Mouse (Mus musculus) liver (tissue): Measurements from ENCODE around the gene Itpr2.
A peak's percentile ranks its signal among the peaks of the same experiment; 100 is the strongest.

Experiments used
- DNase-seq: peaks from one replicate; pipeline ENCODE4 v3.0.0-alpha.2; 2020; ENCODE audit warnings: mixed read lengths

Gene Itpr2

DNA sequence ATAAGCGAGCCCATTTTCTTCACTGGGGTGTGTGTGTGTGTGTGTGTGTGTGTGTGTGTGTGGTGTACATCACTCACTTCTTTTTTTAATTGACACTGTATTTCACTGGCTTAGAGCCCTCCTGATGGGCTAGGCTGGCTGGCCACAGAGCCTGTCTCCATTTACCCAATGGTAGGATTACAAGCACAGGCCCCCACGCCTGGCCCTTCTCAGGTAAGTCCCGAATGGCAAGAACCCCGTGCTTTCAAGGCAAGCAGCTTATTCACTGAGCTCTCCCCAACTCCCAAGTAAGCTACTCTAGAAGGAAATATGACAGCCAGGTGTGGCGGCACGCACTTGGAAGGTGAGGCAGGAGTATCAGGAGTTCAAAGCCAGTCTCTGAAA, 91.6 kb downstream of the Itpr2 start:
- no peak for DNase-seq

- peak; percentile 78 for DNase-seq
Measured at GRCm38 (mm10) chr6:146409692-146410426, 92.2 kb downstream of the Itpr2 start.

GRCm38 (mm10) chr6:146405380-146405779, 96.6 kb downstream of the Itpr2 start:
- DNase-seq, result peak; percentile 72

- DNase-seq, result no peak
Measured at GRCm38 (mm10) chr6:146404876-146405275, 97.1 kb downstream of the Itpr2 start.

GRCm38 (mm10) chr6:146404156-146404555, 97.9 kb downstream of the Itpr2 start:
- DNase-seq, result no peak

DNA sequence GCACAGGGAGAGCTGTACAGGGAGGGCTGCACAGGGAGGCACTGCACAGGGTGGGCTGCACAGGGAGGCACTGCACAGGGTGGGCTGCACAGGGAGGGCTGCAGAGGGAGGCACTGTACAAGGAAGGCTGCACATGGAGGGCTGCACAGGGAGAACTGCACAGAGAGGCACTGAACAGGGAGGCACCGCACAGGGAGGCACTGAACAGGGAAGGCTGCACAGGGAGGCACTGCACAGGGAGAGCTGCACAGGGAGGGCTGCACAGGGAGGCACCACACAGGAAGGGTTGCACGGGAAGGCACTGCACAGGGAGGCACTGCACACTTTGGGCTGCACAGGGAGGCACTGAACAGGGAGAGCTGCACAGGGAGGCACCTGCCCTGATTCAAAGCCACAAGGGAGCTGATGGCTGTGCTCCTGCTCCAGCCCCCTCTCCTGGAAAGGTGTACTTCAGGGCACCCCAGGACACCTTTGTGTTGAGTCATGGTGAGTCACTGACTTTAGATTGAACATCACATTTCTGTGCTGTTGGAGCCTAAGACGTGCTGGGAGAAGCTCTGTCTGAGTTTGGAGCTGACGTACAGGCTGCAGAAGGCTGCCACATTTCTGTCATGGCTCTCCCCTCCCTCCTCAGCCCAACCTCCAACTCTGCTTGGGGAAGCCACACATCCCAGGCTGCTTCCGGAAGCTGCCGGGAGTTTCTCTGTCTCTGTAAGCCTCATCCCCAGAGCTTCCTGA, 98.9 kb downstream of the Itpr2 start:
- no peak for DNase-seq

DNA sequence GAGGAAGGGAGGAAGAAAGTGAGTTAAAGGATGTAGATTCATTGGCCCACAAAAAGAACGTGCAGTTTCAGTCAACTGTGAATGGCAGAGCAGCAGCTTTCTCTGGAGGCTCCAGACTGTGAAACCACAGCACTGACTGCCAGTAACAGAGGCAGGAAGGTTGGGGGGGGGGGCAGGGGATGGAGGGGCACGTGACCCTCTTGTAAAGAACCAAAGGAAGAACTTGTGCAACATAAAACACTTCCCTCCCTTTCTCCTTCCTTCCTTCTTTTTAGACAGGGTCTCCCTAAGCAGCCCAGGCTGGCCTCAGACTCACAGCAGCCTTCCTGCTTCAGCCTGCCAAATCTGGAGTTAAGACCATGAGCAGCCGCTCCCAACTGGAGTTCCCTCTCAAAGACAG, 104.2 kb downstream of the Itpr2 start:
- DNase-seq, result no peak

DNA sequence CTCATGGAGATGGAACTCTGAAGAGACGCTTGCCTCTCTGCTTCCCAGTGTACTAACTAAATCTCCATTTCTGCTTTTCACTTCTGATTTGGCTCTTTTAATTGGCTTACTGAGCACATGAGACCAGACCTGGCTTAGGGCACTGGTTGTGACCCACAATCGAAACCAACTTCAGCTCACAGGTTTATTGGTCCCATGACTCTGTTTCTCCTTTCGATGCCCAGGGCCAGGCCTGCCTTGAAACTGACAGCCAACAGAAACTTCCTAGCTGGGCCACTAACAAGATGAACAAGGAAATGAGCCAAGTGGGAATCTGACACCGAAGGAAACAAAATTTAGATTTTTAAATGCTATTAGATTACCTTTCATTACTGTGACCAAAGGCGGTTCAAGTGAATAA, 105.8 kb downstream of the Itpr2 start:
- DNase-seq, result no peak

GRCm38 (mm10) chr6:146395616-146396015, 106.4 kb downstream of the Itpr2 start:
- no peak for DNase-seq

GRCm38 (mm10) chr6:146392188-146392587, 109.8 kb downstream of the Itpr2 start:
- DNase-seq, result no peak

- no peak for DNase-seq
Measured at GRCm38 (mm10) chr6:146390159-146390558, 111.9 kb downstream of the Itpr2 start.

- no peak for DNase-seq
Measured at GRCm38 (mm10) chr6:146388010-146388409, 114.0 kb downstream of the Itpr2 start.

DNA sequence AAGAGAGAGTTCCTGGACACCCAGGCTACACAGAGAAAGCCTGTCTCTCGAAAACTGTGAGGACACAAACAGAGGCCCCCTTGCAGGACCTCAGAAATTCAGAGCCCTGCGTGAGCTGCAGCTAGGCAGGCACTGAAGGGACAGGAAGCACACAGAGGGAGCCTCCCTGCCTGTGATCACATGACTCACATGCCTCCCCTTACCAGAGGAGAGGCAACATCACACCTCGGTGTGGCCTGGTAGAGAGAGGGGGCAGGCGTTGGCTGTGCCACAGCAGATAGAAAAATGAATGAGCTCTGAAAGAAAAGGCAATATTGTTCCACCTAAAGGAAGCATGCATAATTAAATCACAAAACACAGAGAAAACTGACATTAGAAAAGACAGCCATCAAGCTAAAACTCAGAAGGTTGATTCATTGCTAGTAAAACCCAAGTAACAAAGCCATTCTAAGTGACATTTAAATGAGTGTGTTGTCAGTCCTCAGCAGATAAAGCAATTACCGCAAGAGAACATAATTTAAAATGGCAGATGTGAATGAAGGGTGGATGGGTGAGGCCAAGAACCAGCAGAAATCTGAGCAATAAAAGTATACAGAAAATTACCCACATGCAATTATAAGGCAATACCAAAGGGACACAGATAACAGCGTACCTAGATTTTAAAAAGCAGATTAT, 114.8 kb downstream of the Itpr2 start:
- no peak for DNase-seq

DNA sequence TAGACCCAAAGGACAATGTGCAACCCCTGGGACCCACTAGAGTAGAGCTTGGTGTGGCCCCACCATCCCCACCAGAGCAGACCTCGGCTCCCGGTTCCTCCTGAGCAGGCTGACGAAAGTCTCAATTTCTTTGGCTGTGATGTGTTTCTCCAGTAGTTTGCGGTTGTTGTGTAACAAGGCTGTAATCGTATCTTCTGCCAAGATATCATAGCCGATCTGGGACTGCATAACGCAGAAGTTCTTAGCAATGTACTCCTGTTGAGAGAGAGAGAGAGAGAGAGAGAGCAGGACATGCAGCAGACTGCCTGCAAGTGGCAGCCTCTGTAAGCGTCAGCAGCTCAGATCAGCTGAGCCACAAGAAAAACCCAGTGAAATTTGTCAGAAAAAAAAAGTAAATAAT, 122.8 kb downstream of the Itpr2 start:
- DNase-seq, result no peak

- DNase-seq, result no peak
Measured at GRCm38 (mm10) chr6:146371511-146371910, 130.5 kb downstream of the Itpr2 start.

GRCm38 (mm10) chr6:146366180-146366579, 135.8 kb downstream of the Itpr2 start:
- DNase-seq, result no peak

- no peak for DNase-seq
Measured at GRCm38 (mm10) chr6:146357911-146358310, 144.1 kb downstream of the Itpr2 start.

DNA sequence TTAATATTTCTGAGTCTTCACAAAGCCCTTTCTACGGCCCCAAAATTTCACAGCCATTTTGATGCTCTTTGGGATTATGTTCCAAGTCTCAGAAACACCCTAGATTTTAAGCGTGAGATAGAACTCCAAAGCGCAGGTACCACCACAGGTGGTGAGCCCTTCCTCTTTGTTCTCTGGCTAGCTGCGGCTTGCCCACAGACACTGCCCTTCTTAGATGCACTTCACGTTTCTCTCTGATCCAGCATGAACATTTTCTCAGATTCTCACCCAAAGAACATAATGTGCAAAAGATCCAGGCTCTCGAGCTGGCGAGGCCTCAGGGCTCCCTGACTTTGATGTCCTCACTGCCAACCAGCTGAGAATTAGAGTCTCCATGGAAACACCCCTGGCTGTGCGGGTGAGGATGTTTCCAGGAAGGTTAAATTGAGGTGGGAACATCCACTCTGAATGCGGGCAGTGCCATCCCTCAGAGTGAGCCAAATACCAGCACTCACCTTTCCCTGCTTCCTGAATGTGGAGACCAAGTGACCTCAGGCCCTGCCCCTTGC, 149.7 kb downstream of the Itpr2 start:
- no peak for DNase-seq

GRCm38 (mm10) chr6:146351816-146352215, 150.2 kb downstream of the Itpr2 start:
- no peak for DNase-seq

- DNase-seq, result no peak
Measured at GRCm38 (mm10) chr6:146347568-146347967, 154.5 kb downstream of the Itpr2 start.

- no peak for DNase-seq
Measured at GRCm38 (mm10) chr6:146346545-146347195, 155.4 kb downstream of the Itpr2 start.

DNA sequence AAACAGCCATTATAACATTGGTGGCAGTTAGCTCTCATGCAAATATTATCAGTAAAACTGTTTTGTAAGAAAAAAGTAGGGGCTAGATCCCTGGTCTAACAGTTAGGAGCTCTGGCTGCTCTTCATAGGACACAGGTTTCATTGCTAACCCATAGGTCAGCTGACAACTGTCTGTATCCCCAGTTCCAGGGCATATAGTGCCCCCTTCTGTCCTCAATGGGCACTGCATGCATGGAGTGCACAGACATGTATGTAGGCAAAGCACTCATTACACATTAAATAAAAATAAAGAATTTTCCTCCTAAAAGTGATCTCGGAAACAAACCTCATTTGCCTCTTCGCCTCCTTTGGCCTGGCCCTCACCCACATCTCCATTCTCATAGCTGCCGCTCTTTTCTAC, 157.3 kb downstream of the Itpr2 start:
- peak; percentile 34 for DNase-seq
